Mouse (Mus musculus) heart, embryonic 11.5 days (tissue): Measurements from ENCODE around the gene Cers6. TPM values are rescaled to one million over a fixed set of nuclear protein-coding genes. Genes with fewer than 3 reads are reported as not detected.

Experiments used
- polyA plus RNA-seq: library from polyadenylated mRNA; unstranded; fragments of >200 nt; fragmentation: Nextera tagmentation; extraction: Ambion mirVana; gene quantifications from 2 replicates; pipeline ENCODE4 v1.2.1, GENCODE M21; 2014

Cers6 gene
- polyA plus RNA-seq, 1 experiment from 2014 or later: 31.6 TPM

Other genes with a start within 250 kb of the Cers6 start
- not detected in 2 replicates for gene 4932414N04Rik, start 205.0 kb upstream of the Cers6 start, polyA plus RNA-seq